Mouse (Mus musculus): ENCODE results near the gene Cdc25b.

DNA sequence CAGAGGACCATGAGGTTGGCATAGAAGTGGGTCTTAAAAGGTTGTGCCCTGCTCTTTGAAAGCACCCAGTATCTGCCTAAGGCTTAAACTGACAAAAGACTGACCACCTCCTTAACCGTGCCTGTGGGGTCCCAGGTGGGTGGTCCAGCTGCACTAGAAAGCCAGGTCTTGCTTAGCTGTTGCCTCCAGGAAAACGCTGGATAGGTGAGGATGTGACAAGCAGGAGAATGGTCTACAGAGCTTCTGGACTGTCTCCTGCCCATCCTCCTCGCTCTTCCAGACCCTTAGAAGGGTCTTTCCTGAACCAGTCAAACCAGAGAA lies 813 bp downstream of the Cdc25b start:
- TF ChIP-seq CTCF (conservative IDR thresholded peaks at IDR 0.05; ENCODE audit: low read length) (no peak), POU5F1 (IDR thresholded peaks at IDR 0.05; ENCODE audit: borderline replicate concordance, low read length) (no peak), NANOG (IDR thresholded peaks at IDR 0.05; ENCODE audit: borderline replicate concordance, low read length) (no peak)
